Mouse (Mus musculus) cerebellum, adult 2 months (tissue): Measurements from ENCODE around the gene Gipc3.

Experiments used
- CTCF ChIP-seq: fragments of 200-500 bp; IDR thresholded peaks from 2 replicates; pipeline ENCODE4 v1.5.1; 2011; ENCODE audit warnings: low read depth, mild to moderate bottlenecking, control low read depth, low read length, moderate library complexity, borderline replicate concordance; ENCODE audit not compliant: insufficient read depth
- POLR2A ChIP-seq: fragments of 200-500 bp; IDR thresholded peaks from 2 replicates; pipeline ENCODE4 v1.6.1; 2011; ENCODE audit warnings: low read length, control low read depth, borderline replicate concordance; ENCODE audit not compliant: insufficient read depth

- TF ChIP-seq CTCF (no peak), POLR2A (no peak)
These were observed 36.0 kb downstream of the Gipc3 start for GRCm38 (mm10) chr10:81306837-81307682.
